Mouse (Mus musculus): ENCODE results near the gene Axl.
"Not testable (repeated sequence)": the region's sequence is repeated elsewhere in the genome, so short reads cannot be mapped to it uniquely, and the experiment has no call there.

Axl gene

DNA sequence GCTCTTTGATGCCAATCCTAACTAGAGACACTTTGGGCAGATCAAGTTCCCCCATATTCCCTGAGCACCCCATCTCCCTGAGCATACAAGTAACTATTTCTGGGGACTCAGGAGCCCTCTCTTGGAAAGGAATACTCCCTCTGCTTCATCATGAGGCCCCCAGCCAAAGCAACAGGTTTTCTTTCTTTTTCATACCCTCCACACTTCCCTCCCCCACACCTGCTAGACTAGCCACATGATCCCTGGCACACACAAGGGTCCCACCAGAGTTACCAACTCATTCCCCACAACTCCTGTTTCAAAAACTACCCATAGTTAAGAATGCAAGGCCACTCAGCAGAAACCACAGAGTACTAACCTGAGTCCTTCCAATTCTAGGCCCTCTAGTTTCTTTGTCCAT lies 35.4 kb downstream of the Axl start:
- no peak for DNase-seq

GRCm38 (mm10) chr7:25746844-25747243 lies 41.7 kb downstream of the Axl start:
- DNase-seq = no peak

DNA sequence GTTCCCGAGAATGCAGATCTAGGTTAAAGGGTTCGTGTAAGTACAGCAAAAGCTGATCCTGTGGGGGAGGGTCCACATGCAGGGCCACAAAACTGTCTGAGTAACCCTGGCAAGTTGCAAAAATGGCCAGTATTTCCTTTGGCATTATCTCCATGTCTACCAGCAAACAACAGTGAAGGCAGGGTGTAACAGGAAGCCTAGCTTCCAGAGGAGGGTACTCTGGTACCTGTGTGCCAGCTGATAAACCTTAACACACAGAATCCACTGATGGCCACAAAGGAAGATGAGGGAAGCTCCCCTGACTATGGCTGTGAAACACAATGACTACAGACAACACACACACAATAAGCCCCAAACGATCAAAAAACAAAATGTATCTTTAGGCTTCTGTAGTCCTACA lies 50.2 kb downstream of the Axl start:
- no peak for DNase-seq

DNA sequence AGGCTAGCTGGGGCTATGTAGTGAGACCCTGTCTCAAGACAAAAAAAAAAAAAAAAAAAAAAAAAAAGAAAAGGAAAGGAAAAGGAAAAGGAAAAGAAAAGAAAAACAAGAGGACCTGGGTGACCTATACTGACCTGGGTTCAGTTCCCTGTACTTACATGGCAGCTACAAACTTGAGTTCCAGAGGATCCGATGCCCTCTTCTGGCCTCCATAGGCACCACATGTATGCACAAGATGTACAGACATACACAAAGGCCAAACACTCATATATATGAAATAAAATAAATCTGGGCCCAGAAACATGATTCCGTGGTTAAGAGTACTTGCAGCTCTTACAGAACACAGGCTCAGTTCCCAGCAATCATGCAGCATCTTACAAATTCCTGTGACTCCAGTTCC lies 51.6 kb downstream of the Axl start:
- DNase-seq = no peak

GRCm38 (mm10) chr7:25734991-25735390 lies 53.5 kb downstream of the Axl start:
- no peak for DNase-seq

DNA sequence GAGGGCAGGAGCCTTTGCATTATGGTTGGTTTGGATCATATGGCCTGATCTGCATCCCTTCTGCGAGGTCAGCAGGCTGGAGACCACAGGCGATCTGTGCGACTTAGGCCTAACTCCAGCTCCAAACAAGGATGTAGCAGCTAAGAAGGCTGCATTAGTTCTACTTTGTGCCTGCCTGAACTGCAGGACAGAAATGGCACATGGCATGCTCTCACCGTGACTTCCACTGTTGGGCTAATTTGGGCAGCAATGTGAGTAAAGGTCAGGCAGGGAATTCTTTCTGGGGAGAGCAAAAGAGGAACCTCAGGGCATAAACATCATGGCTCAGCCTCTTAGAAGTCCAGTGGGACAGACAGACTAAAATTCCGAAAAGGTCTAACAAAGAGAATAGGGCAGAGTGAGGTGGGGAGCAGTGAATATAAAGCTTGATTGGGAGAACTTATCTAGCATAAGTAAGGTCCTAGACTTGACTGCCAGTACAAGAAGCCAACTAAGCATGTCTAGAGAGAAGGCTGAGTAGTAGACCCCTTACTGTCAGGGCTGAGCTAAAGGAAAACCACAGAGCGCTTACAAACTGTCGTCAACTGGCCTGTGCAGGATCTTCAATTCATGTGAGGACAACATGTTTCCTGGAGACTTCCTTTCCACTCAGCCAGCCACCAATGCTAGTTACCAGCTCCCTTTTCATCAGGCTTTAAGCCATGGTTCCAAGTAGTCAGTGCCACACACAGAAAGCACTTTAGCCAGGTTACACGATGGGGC lies 57.0 kb downstream of the Axl start:
- no peak for DNase-seq

- DNase-seq = no peak
Measured at GRCm38 (mm10) chr7:25729862-25730261, 58.6 kb downstream of the Axl start.

- DNase-seq = no peak
Measured at GRCm38 (mm10) chr7:25729396-25729795, 59.1 kb downstream of the Axl start.

DNA sequence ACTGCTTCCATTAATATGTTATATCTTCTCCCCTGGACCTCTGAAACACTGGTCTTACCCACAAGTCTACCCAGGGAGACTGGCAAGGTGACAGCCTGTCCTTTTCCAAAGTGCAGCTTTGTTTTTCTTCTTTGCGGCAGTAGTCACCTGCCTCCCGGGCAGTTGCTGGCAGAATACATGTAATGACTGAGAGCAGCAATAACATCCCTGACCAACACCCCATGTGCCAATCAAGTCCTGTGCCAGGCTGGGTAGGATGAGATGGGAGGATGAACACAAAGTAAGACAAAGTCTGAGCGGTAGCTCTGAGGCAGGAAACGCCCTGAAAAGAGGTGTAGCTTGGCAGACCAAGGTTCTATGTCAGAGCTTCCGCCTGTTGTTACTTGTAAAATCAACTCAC lies 60.7 kb downstream of the Axl start:
- no peak for DNase-seq

- DNase-seq = no peak
Measured at GRCm38 (mm10) chr7:25725886-25726285, 62.6 kb downstream of the Axl start.

DNA sequence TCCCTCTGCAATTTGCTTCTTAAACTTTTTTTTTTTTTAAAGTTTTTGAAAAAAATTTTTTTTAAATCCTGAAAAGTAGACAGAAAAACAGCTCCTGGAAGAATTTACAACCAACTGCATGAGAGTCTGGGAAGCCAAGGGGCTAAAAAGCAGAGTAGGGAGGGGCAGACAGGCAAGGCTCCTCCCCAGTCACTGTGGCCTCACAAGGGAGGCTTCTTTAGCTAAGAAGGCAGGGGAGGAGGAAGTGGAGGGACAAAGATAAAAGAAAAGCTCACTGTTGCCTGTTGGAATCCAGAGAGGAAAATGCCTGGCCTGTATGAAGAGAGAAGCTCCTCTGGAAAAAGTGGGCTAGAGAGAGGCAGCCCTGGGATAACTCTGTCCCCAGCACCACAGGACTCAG lies 66.7 kb downstream of the Axl start:
- not testable (repeated sequence) for DNase-seq

DNA sequence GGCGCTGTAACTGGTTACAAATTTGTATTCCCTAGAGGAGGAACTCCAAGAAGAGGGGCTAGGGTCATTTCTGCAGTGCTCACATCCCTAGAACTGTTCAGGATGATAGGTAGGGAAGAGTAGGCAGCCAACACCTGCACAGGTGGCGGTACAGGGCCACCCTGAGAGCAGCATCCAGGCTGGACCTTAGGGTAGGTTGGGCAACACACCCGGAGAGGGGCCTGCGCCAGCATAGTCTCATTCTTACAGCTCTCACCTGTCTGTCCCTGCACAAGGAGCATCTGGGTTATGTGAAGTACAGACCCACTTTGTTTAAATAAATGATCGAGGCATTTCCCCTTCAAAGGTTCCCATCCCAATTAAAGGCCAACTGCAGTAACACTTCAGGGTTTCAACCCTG lies 67.7 kb downstream of the Axl start:
- no peak for DNase-seq

GRCm38 (mm10) chr7:25719761-25720610 lies 68.5 kb downstream of the Axl start:
- peak; percentile 76 for DNase-seq

DNA sequence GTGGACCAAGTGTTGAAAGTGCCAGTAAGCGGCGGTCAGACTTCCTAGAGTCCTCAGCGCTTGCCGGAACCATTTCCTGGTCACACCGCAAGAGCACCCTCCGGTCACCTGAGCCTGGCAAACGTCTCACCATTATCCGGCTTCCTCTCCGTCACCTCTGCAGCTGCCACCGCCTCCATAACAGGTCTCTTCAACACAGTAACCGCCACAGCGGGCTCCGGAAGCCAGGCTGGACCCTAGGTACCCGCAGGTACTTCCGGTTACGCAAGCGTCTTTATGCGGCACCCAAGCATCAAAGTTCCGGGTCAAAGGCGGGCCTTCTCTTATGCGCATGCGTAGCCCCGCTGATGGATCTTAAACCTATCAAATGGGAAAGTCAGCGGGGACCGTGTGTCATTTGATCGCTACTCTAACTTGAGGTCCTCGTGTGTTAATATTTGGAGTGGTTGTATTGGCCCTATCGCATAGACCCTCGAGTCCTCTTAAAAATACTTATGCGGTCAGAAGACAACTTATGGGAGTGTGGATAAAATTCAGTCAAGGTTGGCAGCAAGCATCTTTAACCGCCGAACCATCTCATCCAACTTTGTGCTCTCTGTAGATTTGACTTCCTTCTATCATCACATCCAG lies 69.6 kb downstream of the Axl start, which contains the start of gene Ccdc97:
Gene Ccdc97 (minus strand): TSS at position 301 of the 630 bp plus-strand sequence.
- DNase-seq = peak; percentile 92

GRCm38 (mm10) chr7:25717478-25717877 lies 71.0 kb downstream of the Axl start:
- no peak for DNase-seq

- no peak for DNase-seq
Measured at GRCm38 (mm10) chr7:25715731-25716271, 72.7 kb downstream of the Axl start.

DNA sequence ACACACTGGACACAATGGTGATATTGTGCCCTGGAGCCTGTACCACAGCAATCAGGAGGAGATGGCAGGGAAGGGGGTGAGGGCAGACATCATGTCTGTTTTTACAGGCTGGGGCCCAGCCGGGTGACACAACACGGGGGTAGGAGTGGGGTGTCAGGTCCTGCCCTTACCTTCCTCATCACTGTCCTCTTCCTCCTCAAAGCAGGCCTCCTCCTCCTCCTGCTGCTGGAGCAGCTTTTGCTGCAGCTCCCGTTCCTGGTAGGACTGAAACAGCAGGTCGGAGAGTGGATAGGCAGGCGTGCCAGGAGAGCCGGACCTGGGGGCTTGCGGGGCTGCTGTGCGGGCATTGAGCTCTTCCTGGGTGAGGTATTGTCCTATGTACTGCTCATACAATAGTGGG lies 73.9 kb downstream of the Axl start:
- no peak for DNase-seq

DNA sequence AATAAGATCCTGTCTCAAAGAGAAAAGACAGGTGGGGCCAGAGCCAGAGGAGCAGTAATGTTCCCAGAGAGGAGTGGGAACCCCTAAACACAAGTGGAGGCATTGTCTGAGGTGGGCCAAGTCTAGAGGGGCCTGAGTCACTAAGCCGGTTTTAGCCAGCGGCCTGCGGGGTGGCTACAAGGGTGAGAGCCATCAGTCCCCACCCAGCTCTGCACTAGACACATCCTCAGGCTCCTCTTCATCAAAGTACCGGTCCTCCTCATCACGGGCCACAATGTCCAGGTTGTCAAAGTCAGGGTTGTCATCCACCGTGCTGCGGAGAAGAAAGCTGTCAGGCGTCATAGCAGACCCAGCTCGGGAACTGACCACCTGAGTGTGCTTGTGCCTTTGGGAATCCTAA lies 75.7 kb downstream of the Axl start:
- DNase-seq = no peak

- DNase-seq = no peak
Measured at GRCm38 (mm10) chr7:25711731-25712197, 76.7 kb downstream of the Axl start.

DNA sequence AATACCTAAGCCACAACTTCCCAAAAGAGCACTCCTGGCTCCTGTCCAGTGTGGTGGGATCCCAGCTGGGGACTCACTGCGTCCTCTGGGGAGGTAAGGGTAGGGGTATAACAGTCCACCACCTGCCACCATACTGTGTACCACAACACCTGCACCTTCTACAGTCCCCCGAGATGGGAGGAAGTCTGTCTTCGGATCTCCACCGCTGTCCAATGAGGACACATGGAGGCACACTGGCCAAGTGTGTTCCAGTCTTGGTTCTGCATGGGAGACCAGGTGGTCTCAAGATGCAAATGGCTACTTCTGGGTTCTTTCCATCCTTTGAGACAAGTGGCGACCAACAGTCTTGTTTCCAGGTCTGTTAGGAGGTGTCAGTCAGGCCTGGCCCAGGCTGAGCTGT lies 77.3 kb downstream of the Axl start:
- DNase-seq = no peak

DNA sequence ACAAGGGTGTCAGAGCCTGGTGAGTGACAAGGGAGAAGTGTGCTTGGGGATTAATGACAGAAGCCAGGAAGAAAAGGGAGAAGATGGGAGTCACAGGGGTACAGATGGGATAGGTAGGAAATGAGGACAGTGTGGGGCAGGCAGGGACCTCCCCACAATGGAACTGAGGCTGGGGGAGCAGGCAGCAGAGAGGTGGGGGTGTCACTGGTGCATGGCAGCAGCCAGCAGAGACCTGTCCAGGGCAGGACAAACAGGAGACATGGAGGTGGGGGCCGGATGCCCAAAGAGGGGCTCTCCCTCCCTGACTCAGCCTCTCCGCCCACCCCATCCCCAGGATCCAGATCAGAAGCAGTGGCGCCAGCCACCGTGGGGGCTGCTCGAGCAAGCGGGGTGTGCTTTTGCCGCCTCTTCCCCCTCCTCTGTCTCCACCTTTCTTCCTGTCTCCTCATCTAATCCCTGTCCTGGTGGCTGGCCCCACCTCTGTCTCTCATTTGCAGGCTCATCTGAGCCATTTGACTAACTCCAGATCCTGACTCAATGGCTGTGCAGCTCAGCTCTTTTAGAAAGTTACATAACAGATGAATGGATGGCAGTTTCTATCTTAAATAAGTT lies 77.9 kb downstream of the Axl start:
- DNase-seq = peak; percentile 19

DNA sequence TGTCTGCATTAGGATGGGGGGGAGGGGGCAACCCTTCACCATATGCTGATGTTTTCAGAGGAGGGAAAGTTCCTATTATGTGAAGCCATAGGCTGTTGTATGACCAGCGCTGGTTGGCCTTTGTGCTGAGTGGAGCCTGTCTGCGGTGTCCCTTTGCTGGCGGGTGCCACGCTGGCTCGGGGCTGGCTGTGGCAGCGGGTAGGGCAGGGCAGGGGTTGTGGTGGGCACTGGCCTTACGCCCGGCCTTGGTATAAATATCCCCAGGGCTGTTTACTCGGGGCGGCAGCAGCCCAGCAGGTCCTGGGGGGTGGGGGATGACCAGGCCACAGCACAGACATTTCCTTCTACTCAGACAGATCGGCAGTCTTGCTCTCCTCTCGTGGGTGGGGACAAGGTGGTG lies 78.5 kb downstream of the Axl start:
- DNase-seq = no peak

Data from right cerebral cortex, postnatal 14 days (tissue).